Mouse (Mus musculus) liver, adult 2 months (tissue): Measurements from ENCODE around the gene Spint5.

ENCODE experiments used
- CTCF ChIP-seq: fragments of 200-500 bp; IDR thresholded peaks from 2 replicates; pipeline ENCODE4 v1.5.1; 2011; ENCODE audit warnings: low read depth, low read length, control low read depth
- POLR2A ChIP-seq: fragments of 200-500 bp; IDR thresholded peaks from 2 replicates; pipeline ENCODE4 v1.6.1; 2011; ENCODE audit warnings: low read length, control low read depth; ENCODE audit not compliant: insufficient read depth; ENCODE audit errors: extremely low read depth

GRCm38 (mm10) chr2:164761502-164761901 lies 46.4 kb downstream of the Spint5 start:
- TF ChIP-seq CTCF (no peak), POLR2A (no peak)
